Mouse (Mus musculus) spleen, embryonic (tissue): ENCODE measurements around the gene Magi1.
"Not testable (repeated sequence)": the region's sequence is repeated elsewhere in the genome, so short reads cannot be mapped to it uniquely, and the experiment has no call there.

Source experiments
- CTCF ChIA-PET: fragments of 350-600 bp; sonication (Branson Sonifier 250); formaldehyde crosslinking; loops from one replicate; lab custom pipeline; 2022; lab: Charles Lee

Gene Magi1

DNA sequence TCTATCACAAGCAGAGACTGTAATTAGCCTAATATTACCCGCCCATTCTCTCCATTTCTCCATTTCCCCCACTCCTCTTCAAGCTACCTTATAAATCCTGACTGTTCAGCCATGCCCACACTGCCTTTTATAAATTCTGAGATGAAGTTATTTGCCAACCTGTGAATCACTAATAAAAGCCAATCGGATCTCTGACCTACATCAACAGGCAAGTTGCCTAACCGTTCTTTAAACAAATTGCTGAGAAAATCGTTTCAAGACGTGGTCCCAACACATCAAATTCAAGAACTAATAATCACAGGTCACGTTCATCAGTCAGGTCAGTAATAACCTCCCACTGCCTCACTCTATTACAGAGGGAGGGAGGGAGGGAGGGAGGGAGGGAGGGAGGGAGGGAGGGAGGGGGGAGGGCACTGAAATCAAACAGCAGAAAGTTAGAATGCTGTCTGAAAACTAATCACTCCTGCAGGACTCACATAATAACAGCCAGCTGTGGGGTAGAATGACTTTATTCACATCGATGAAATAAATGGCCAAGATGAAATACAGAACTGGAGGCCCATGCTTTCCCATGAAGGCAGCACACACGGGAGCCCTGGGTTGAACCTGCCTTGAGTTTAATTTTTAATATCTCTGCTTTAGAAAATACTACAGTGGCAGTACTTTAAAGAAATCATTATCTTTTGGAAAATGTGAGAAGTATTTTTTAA lies 215.8 kb downstream of the Magi1 start:
- CTCF ChIA-PET: no interaction called here

DNA sequence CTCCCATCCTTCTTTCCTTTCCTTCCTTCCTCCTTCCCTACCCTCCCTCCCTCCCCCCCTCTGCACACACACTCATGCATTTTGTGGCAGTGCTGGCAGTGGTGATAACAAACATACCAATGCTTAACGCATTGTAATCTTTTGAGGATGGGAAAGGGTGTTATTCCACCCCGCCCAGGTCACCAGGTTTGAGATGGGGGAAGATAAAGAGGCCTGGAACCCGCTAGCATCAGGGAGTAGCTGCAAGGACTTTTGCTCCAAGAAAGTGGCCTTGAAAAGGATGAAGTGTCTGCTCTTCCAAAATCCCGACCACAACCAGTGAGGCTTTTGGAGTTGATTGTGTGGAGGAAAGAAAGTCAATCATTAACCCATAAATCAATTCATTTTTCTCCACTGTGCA lies 218.9 kb downstream of the Magi1 start:
- CTCF ChIA-PET: no interaction called here

DNA sequence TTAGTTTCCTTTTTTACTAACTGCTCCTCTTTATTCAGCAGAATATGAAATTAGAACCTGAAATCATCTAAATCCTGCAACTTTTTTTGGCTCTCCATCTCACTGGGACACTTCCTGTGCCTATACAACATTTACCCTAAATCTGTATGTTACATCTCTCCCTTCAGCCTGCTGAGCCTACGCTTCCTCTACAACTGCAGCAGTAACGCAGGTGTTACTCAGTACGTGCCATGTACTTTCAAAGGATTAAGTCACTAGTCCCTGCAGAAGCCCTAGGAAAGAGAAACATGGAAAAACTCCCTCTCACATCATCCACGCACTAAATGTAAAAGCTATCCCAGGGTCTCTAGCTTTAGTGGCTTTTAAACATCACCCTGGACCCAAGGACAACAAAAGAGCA lies 220.2 kb downstream of the Magi1 start:
- CTCF ChIA-PET: no interaction called here

DNA sequence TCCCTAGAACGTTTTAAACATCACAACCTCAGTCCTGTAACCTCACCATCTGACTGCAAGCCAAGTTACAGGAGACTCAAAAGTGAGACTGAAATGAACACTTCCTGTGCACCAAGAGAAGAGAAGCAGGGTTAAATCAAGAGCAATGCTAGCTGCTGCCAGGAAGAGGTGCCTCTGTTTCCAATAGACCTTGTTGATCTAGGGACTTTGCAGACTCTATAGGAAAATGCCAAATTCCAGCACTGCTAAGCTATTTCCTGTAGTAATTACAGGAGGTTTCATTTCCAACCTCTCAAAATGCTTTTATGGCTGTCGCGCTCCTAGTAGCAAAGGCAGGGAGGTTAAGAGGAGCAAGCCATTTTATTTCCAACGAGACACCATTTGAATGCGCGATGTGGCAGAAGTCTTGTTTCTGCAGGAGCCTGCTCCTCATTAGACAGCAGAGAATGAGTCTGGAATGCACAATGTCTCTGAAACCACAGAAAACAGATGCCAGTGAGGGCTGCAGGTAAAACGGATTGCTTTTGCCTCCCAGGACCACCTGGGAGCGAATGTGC lies 222.2 kb downstream of the Magi1 start:
- CTCF ChIA-PET: no interaction called here

DNA sequence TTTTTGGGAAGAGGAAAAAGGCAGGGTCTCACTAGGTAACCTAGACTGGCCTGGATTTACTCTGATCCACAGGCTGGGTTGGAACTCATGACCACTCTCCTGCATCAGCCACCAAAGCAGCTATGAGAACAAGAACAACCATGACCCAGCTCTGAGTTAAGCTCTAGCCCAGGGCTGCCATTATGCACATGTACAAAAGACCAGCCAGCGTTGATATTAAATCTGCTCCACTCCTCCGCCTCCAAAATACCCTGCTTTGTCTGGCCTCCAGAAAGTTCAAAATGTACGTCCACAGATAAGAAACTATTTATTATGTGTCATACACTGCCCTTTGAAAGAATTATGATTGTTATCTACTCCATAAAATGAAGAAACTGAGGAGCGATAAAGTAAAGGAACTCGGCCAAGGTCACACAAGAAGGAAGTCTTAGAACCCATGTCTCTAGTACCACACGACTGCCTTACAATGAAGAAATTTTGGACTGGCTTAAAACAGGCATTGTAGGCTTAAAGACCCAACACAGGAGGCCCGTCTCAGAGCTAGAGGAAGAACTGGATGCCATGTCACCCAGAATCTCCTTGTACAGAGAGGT lies 223.0 kb downstream of the Magi1 start:
- CTCF ChIA-PET: no interaction called here

DNA sequence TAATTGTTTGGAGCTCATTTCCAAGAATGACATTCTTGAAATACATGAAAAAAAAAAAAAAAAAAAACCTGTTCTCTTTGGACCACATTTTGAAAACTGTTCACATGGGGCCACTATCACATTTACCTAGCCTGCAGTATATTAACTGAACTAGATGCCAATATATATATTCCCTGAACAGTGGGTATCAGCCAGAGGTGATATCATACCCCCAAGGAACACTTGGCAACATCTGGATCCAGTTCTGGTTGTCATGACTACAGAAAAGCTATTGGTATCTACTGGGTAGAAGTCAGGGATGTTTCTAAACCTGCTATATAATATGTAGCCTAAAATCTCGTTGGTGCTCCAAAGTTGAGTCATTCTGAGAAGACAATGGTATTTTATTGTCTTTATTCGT lies 224.6 kb downstream of the Magi1 start:
- CTCF ChIA-PET: no interaction called here

DNA sequence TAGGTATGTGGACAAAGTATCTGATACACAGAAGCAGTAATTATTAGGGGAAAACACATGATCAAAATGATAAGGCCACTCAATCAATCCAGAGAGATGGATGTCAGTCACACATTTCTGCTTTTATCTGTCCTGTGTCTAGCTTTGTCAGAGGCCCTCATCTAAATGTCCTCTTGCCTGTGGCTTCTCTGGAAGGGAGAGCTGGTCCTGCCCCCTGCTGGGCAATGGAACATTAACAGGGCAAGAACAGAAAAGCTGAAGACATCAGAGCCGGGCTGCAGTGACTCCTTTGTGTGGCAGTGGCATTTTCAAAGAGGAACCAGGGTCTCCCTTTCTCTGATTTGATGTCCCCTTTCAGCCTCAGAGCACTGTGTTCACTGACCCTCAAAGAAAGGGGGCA lies 229.8 kb downstream of the Magi1 start:
- CTCF ChIA-PET: no interaction called here

DNA sequence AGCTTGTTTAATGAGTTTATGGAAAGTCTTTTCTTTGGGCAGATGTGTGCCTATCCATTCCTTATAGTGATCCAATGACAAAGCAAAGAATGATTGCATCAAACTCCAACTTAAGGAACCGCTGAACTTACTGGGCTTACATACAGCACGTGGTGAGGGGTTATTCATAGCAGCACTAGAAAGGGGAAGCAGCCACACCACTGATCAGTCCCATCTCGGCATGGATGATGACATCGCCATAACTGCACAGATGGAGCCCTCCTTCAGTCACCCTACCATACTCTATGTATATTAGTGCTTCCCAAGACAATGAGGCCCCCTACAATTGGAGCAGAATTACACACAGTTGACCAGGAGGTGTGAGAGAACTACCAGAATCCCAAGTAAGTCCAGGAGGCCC lies 238.5 kb downstream of the Magi1 start:
- CTCF ChIA-PET: no interaction called here

DNA sequence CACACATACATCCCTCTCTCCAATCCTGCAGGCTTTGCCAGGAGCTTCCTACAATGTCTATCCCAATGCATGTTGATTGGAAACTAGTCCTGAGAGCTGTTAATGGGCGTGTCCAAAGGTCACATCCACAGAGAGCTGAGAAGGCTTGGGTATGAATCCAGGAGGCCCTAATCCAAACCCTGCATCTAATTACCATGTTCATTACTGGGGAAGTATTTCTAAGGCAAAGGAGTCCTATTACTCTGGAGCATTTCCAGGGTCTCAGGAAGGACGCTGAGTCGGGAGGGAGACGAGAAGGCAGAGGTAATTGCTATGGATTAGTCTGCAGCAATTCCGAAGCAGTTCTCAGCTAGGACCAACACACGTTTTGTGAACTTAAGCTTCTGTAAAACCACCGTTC lies 240.3 kb downstream of the Magi1 start:
- CTCF ChIA-PET: no interaction called here

DNA sequence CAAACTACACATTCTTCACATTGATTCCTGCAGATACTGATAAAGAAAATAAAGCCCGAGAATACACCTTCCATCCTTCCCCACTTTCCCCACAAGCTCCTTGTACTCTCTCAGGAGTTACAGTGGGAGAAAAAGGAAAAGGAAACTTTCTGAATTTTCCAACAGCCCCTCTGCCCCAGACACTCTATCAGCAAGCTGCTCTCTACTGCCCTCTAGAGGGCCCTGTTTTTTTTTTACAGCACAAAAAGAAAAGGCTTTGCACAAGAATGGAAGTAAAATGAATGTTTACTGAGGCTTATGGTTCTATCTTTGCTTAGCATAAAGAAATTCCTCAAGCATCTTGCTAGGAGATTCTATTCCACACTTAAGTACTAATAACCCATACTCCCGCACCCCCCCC lies 243.6 kb downstream of the Magi1 start:
- CTCF ChIA-PET: no interaction called here

DNA sequence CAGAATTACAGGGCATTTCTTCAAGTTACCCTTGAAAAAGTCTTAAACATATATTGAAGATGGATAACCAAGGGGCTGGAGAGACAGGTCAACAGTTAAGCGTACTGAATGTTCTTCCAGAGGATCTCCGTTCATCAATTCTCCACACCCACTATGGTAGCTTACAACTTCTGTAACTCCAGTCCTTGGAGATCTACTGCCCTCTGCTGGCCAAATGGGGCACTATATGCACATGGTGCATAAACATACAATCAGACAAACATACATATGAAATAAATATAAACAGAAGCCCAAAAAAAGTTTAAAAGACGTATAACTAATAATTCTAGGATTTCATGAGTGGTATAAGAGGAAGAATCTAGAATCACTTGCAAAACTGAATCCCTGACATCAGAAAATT lies 244.8 kb downstream of the Magi1 start:
- CTCF ChIA-PET: no interaction called here

DNA sequence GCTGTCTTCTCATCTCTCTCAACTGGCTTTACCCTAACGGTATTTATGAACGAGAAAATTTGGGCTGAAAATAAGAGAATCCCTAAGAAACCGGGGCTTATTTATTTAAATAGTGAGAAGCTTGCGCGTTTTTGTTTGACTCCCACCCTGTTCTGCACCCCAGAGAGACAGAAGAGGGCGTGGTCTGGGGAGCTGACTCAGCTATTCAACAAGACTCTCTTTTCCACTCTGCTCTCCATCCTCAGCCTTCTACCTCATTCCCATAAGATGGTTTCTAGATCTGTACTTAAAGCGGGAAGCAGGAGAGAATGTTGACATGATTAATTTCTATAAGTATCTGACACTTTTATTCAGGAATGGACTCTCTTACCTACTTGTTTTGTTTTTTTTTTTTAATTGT lies 247.2 kb downstream of the Magi1 start:
- CTCF ChIA-PET: no interaction called here

DNA sequence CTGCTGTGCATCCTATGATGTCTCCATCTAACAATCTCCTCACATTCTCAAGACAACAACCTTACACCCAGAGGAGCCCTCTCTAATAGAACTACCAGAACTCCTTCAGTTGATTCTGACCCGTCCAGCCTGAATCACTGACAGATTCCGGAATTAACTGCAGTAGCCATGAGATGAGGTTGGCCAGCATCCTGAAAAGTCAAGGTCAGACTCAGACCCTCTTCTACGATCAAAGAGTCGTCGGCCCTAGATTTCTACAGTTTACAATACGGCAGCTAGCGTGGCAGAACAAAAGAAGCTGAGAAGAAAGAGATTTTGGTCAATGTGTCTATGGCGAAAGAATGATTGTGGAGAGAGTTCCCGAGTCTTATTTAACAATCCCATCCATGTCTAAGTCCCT lies 257.4 kb downstream of the Magi1 start:
- CTCF ChIA-PET: no interaction called here

DNA sequence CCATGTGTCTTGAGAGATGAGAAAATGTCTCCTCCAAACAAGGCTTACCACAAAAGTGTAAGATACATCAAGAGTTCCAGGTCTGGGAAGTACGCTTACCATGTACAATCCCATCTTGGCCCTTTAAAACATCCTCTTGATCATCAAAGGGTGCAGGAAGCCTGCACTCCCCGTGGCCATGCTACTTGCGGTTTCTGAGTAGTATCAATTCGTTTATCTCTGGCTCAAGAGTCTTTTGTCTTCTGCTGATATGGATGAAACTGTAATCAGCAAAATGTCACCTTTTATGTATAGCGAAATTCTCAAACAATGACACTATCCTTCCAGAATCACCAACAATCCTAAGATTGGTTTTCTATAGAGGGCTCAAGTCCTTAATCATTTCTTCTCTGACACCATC lies 261.3 kb downstream of the Magi1 start:
- CTCF ChIA-PET: no interaction called here

DNA sequence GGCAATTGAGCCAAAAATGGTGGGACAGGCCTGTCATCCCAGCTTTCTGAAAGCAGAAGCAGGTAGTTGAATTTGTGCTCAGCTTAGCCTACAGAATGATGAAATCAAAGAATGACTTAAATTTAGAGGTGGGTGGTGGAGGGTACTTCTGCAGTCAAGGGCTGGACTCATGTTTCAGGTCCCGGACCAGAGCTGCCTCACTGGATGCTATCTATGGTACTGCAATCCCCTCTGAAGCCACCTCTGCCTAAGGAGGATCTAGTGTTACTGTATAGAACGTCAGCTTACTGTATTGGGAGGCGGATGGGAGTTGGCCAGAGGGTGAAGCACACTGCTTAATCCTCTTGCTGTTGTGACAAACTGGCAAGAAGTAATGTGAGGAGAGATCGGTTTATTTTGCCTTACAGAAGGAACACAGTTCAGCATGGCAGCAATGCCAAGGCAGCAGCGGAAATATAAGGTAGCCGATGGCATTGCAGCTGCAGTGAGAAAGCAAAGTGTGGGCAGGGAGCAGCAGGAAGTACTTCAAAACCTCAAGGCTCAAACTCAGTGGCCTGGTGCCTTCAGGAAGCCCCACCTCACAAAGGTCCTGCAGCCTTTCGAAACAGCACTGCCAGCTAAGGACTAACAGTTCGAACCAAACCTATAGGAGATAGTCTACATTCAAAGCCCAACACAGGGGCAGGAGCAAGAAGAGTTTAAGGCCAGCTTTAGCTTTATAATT lies 262.3 kb downstream of the Magi1 start:
- CTCF ChIA-PET: no interaction called here

DNA sequence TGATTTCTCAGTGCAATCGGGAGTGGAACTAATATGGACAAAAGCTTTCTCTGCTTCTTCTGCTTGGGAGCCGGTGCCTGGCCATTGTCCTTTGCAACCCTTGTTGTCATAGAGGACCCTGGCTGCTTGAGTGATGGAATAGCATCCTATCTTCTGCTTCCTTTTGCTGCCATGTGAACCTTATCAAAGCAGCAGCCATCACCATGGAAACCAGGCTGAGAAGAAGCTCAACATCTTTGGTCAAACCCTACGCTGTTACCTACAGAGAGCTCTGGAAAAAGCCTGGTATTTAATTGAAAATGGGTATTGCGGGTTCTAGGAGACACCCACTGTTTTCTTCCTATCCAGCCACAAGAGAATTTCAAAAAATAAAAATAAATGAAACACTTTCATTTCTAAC lies 263.2 kb downstream of the Magi1 start:
- CTCF ChIA-PET: no interaction called here

DNA sequence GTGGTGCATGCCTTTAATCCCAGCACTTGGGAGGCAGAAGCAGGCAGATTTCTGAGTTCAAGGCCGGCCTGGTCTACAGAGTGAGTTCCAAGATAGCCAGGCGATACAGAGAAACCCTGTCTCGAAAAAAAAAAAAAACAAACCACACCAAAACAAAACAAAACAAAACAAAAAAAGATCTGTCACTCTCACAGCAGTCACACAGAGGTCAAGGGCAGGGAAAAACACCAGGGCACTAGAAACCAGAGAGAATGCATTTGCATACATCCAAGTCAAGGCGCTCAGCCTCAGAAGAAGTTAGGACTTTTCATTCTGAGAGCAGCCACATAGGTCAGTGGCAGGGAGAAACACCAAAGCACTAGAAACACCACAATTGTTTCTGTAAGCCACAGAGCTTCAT lies 263.8 kb downstream of the Magi1 start:
- CTCF ChIA-PET: no interaction called here

DNA sequence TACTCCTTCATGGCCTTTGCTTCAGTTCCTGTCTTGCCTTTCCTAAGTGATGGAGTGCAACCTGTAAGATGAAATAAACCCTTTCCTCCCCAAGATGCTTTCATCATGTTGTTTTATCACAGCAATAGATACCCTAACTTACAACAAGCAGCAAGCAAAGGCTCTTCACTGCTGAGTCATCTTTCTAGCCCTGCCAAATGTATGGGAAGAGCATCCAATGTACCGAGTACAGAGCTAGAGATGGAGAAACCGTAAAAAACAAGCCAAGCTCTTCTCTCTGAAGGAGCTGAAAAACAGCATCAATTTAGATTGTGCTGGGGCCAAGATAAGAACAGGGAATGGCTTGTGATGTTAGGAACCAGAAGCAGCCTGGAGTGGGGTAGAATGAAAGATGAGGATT lies 270.0 kb downstream of the Magi1 start:
- CTCF ChIA-PET: no interaction called here

DNA sequence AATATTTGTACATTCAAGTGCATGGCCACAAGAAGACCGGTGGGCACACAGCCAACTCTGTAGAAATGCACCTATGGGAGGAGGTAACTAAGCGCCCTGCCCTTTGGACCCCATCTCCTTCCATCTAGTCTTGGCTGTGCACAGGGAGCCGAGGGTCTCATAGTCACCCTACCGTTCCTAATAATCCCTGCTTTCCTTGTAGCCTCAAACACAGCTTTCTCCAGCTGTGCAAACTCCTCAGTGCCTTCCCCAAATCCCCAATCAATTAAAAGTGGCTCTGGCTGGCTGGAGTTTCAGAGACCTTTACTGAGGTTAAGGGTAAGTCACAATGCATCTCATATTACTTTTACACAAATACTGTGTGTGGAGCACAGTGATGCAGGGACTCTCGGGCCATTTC lies 271.8 kb downstream of the Magi1 start:
- CTCF ChIA-PET: no interaction called here

DNA sequence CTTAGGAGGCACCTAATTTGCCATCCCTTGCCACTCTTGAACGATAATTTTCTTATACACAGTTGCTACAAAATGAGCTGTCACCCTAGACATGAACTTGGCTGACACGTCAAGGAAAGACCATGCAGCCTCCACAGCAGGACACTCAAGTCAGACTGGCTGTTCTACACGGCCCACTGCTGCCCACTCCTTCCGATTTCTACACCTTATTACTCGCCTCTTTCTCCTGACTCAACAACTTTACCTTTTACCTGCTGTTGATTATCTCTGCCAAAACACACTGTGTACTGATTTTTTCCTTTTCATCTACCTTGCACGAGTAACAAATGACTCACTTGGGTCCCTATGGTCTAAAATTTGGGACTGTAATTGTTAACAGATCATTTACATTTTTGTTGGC lies 272.2 kb downstream of the Magi1 start:
- CTCF ChIA-PET: interaction anchor here (0.7 kb wide), 1 partner anchor 104 kb away, joined by 4 read pairs; no protein-coding TSS in a partner anchor

DNA sequence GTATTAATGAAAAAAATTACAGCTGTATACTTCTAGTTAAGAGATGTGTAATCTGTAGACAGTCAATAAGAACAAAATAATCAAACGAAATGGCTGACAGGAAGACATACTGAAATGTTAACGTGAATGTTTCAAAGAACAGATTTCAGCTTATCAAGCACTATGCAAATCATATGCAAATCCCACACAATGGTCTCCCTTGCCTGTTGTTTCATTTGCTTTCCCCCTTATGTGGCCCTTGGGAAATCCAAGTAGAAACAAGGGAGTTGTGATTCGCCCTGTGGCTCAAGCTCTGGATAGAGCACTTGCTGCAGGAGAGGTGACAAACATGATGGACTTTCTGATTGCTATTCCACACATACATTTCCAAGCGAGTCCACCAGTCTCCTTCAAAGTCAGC lies 275.1 kb downstream of the Magi1 start:
- CTCF ChIA-PET: interaction anchor here (0.6 kb wide), 1 partner anchor 47 kb away, joined by 3 read pairs; no protein-coding TSS in a partner anchor

DNA sequence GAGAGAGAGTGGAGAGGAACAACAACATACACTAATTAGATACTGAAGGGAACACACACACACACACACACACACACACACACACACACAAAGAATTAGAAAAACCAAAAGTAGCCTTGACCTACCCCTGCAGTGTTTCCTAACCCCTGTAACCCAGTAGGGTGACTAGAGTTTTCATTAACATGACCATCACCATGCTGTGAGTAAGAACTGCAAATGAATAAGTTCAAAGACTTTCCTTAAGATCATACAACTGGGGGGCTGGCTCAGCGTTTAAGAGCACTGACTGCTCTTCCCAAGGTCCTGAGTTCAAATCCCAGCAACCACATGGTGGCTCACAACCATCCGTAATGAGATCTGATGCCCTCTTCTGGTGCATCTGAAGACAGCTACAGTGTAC lies 280.1 kb downstream of the Magi1 start:
- CTCF ChIA-PET: not testable (repeated sequence)
